Mouse (Mus musculus) MEL (cell line): Measurements from ENCODE around the gene Cyp26a1. TPM values are rescaled to one million over a fixed set of nuclear protein-coding genes. Genes with fewer than 3 reads are reported as not detected.

Experiments used
- DNase-seq: peaks from one replicate; pipeline ENCODE4 v3.0.0; 2011; ENCODE audit warnings: low read depth, low spot score
- H3K27ac ChIP-seq: 2 replicates; pipeline ENCODE4 v1.5.1; 2012; ENCODE audit warnings: low read depth, mild to moderate bottlenecking, control low read depth, low read length, moderate library complexity; ENCODE audit not compliant: control insufficient read depth
- H3K27me3 ChIP-seq, 2 experiments: fragments of 150-350 bp in 1 of 2; sonication (generic) in 1 of 2; 2 replicates each; pipeline ENCODE4 v1.6.1; 2012; ENCODE audit warnings: low read length in 2 of 2, mild to moderate bottlenecking in 2 of 2, improper control_type of control experiment in 1 of 2, moderate library complexity in 1 of 2; ENCODE audit not compliant: insufficient read depth in 2 of 2, control insufficient read depth in 1 of 2
- H3K36me3 ChIP-seq, 2 experiments: 2 replicates each; pipeline ENCODE4 v1.6.1; 2012 to 2014; ENCODE audit warnings: low read length in 2 of 2, improper control_type of control experiment in 1 of 2, inconsistent platforms in 1 of 2, mild to moderate bottlenecking in 1 of 2; ENCODE audit not compliant: insufficient read depth in 2 of 2, control insufficient read depth in 1 of 2
- H3K4me1 ChIP-seq, 2 experiments: fragments of 150-350 bp in 1 of 2; sonication (generic) in 1 of 2; 2 replicates each; pipeline ENCODE4 v1.6.1; 2012; ENCODE audit warnings: low read length in 2 of 2, improper control_type of control experiment in 1 of 2, mild to moderate bottlenecking in 1 of 2; ENCODE audit not compliant: insufficient read depth in 2 of 2, control insufficient read depth in 1 of 2
- H3K4me3 ChIP-seq, 2 experiments: fragments of 150-350 bp in 1 of 2; sonication (generic) in 1 of 2; 2 replicates each; pipeline ENCODE4 v1.5.1; 2012; ENCODE audit warnings: low read depth in 2 of 2, low read length in 2 of 2, mild to moderate bottlenecking in 2 of 2, moderate library complexity in 2 of 2, control low read depth in 1 of 2, improper control_type of control experiment in 1 of 2; ENCODE audit not compliant: control insufficient read depth in 1 of 2, insufficient read depth in 1 of 2
- H3K79me2 ChIP-seq: 2 replicates; pipeline ENCODE4 v1.6.1; 2012; ENCODE audit warnings: mild to moderate bottlenecking, low read length, moderate library complexity; ENCODE audit not compliant: control insufficient read depth, poor library complexity, insufficient read depth
- H3K9ac ChIP-seq: 2 replicates; pipeline ENCODE4 v1.6.1; 2012; ENCODE audit warnings: low read depth, mild to moderate bottlenecking, control low read depth, low read length, moderate library complexity; ENCODE audit not compliant: control insufficient read depth, poor library complexity, severe bottlenecking
- H3K9me3 ChIP-seq: fragments of 150-350 bp; sonication (generic); replicated peaks from 2 replicates; pipeline ENCODE4 v1.6.1; 2012; ENCODE audit warnings: mild to moderate bottlenecking, low read length, improper control_type of control experiment, moderate library complexity; ENCODE audit not compliant: insufficient read depth
- CTCF ChIP-seq, 3 experiments: IDR thresholded peaks in 2 of 3; conservative IDR thresholded peaks in 1 of 3; 2 replicates each; pipeline ENCODE4 v1.5.1; 2011 to 2012; ENCODE audit warnings: low read length in 3 of 3, low read depth in 2 of 3, mild to moderate bottlenecking in 2 of 3, improper control_type of control experiment in 1 of 3, inconsistent platforms in 1 of 3, mixed read lengths in 1 of 3, moderate library complexity in 1 of 3; ENCODE audit not compliant: control insufficient read depth in 1 of 3, insufficient read depth in 1 of 3, poor library complexity in 1 of 3, severe bottlenecking in 1 of 3
- EP300 ChIP-seq, 2 experiments: IDR thresholded peaks; 2 replicates each; pipeline ENCODE4 v1.6.1; 2011; ENCODE audit warnings: improper control_type of control experiment in 2 of 2, low read length in 2 of 2, low read depth in 1 of 2, mild to moderate bottlenecking in 1 of 2
- ETS1 ChIP-seq: IDR thresholded peaks from 2 replicates; pipeline ENCODE4 v1.6.1; 2012; ENCODE audit warnings: low read depth, mild to moderate bottlenecking, inconsistent platforms, low read length, improper control_type of control experiment, moderate library complexity
- GATA1 ChIP-seq: IDR thresholded peaks from 2 replicates; pipeline ENCODE4 v1.6.1; 2011; ENCODE audit warnings: low read depth, low read length, improper control_type of control experiment
- MAFK ChIP-seq: IDR thresholded peaks from 2 replicates; pipeline ENCODE4 v1.6.1; 2011; ENCODE audit warnings: low read depth, mild to moderate bottlenecking, low read length, improper control_type of control experiment, borderline replicate concordance
- MAZ ChIP-seq: IDR thresholded peaks from 2 replicates; pipeline ENCODE4 v1.6.1; 2012; ENCODE audit warnings: low read depth, mild to moderate bottlenecking, inconsistent platforms, low read length, improper control_type of control experiment
- NELFE ChIP-seq: IDR thresholded peaks from 2 replicates; pipeline ENCODE4 v1.6.1; 2011; ENCODE audit warnings: low read depth, low read length, improper control_type of control experiment
- NRF1 ChIP-seq: IDR thresholded peaks from 2 replicates; pipeline ENCODE4 v1.6.1; 2014; ENCODE audit warnings: low read depth, mild to moderate bottlenecking, inconsistent platforms, low read length, improper control_type of control experiment, moderate library complexity; ENCODE audit not compliant: poor library complexity, insufficient read depth, severe bottlenecking
- RAD21 ChIP-seq: IDR thresholded peaks from 2 replicates; pipeline ENCODE4 v1.6.1; 2011; ENCODE audit warnings: mild to moderate bottlenecking, low read depth, low read length, improper control_type of control experiment
- SMC3 ChIP-seq: IDR thresholded peaks from 2 replicates; pipeline ENCODE4 v1.6.1; 2011; ENCODE audit warnings: low read depth, low read length, improper control_type of control experiment
- TCF12 ChIP-seq: IDR thresholded peaks from 2 replicates; pipeline ENCODE4 v1.6.1; 2014; ENCODE audit warnings: low read depth, mild to moderate bottlenecking, inconsistent platforms, low read length, improper control_type of control experiment, moderate library complexity
- ZC3H11A ChIP-seq: IDR thresholded peaks from 2 replicates; pipeline ENCODE4 v1.6.1; 2012; ENCODE audit warnings: low read depth, mild to moderate bottlenecking, inconsistent platforms, low read length, improper control_type of control experiment
- ZNF384 ChIP-seq: IDR thresholded peaks from 2 replicates; pipeline ENCODE4 v1.6.1; 2012; ENCODE audit warnings: low read depth, mild to moderate bottlenecking, inconsistent platforms, low read length, improper control_type of control experiment
- polyA plus RNA-seq, 2 experiments: library from polyadenylated mRNA; stranded (reverse) in 1 of 2; unstranded in 1 of 2; fragments of >175 nt in 1 of 2; fragments of >200 nt in 1 of 2; gene quantifications; 2 replicates each; pipeline versions ENCODE4 v1.2.1 to v1.2.4; 2012; ENCODE audit warnings: low replicate concordance in 2 of 2, low read depth in 1 of 2; ENCODE audit not compliant: insufficient read length in 2 of 2, insufficient read depth in 1 of 2, missing spikeins in 1 of 2
- total RNA-seq: library from RNA; depleted of rRNA; stranded (reverse); fragments of 300-350 nt; gene quantifications from 2 replicates; pipeline ENCODE4 v1.2.3, GENCODE M21; 2012

The Cyp26a1 gene
- total and polyA plus RNA-seq, 3 experiments, result not detected

GRCm38 (mm10) chr19:37702377-37703076 lies 4.9 kb downstream of the Cyp26a1 start:
- DNase-seq, result no peak
- Histone ChIP-seq H3K9me3 (no peaks in the 10 kb centered on the region), H3K9ac (no peak overlapping the region), H3K79me2 (no peaks in the 10 kb centered on the region), H3K27me3 (peaks cover 0 to 3% of the 10 kb centered on the region in 2 experiments; a peak in 2 of 4 replicates), H3K36me3 (peaks cover 0 to 2% of the 10 kb centered on the region in 2 experiments; a peak in 1 of 4 replicates), H3K27ac (no peak overlapping the region), H3K4me1 (0 out of 4 replicates have a peak, but pooled peaks cover 0 to 2% of the 10 kb centered on the region in 2 experiments), H3K4me3 (no peak overlapping the region)
- TF ChIP-seq NELFE (no peak), ZNF384 (no peak), MAFK (no peak), NRF1 (no peak), MAZ (no peak), GATA1 (peak; percentile 30; the same call in 1 of the 2 replicates), EP300 (IDR thresholded peaks at IDR 0.05; ENCODE audit: low read depth in 1 of 2, low read length in 2 of 2) (peak; percentile 8 to 32; a peak in 1 of 4 replicates), ZC3H11A (no peak), ETS1 (no peak), TCF12 (peak; percentile 37; the same call in 1 of the 2 replicates)

DNA sequence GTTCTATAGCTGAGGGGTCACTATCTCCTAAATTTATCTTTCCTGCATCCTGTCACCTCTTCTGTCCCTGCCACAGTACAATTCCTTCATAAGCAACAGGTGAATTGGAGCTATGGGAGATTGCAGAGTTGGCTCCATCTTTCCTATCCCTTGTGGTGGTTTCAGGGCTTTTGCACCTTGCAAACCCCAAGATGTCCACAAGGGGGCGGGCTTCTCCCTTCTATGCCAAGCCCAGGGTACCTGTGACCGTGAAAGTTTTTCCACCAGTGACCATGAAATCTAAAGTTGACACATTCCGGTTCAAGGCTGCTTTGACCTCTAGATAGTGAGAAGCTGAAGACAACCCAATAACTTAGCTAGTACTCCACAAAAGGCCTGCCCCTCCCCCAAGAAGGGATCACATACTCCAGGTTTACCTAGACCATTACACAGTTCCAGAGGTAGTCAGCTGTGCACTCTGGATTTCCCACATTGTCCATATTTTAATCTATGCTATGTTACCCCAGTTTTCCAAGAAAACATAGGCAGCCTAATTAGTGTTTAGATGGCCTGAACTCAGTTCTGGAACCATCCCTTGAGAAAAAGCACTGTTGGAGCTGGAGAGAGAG lies 6.4 kb downstream of the Cyp26a1 start:
- peaks cover 0 to 3% of the 10 kb centered on the region in 2 experiments; a peak in 2 of 4 replicates for H3K27me3 ChIP-seq

More for the DNA sequence above, 6.4 kb downstream of the Cyp26a1 start:
- H3K27ac ChIP-seq, result no peak overlapping the region
- TF ChIP-seq RAD21 (peak; percentile 88), ZC3H11A (peak; percentile 71), SMC3 (peak; percentile 92), ZNF384 (no peak), CTCF (IDR thresholded peaks at IDR 0.05 in 2 of 3, conservative IDR thresholded peaks at IDR 0.05 in 1 of 3; ENCODE audit: control insufficient read depth in 1 of 3, insufficient read depth in 1 of 3, low read depth in 2 of 3, low read length in 3 of 3, poor library complexity in 1 of 3, severe bottlenecking in 1 of 3) (peak; percentile 86 to 93 (median 93)), GATA1 (no peak)
- H3K36me3 ChIP-seq, result peaks cover 0 to 2% of the 10 kb centered on the region in 2 experiments; a peak in 1 of 4 replicates
- no peaks in the 10 kb centered on the region for H3K79me2 ChIP-seq
- no peak overlapping the region for H3K9ac ChIP-seq
- H3K9me3 ChIP-seq, result no peaks in the 10 kb centered on the region
- 0 out of 4 replicates have a peak, but pooled peaks cover 0 to 2% of the 10 kb centered on the region in 2 experiments for H3K4me1 ChIP-seq
- peak; percentile 61 for DNase-seq
- no peak overlapping the region for H3K4me3 ChIP-seq
